Mouse (Mus musculus) brain, embryonic 14.5 days (tissue): ENCODE measurements around the gene Tmem135.

Experiments
- CTCF ChIP-seq: fragments of 200-500 bp; IDR thresholded peaks from 2 replicates; pipeline ENCODE4 v1.5.1; 2012; ENCODE audit warnings: inconsistent platforms, mild to moderate bottlenecking, moderate library complexity, borderline replicate concordance; ENCODE audit not compliant: insufficient read depth, insufficient read length; ENCODE audit errors: extremely low read depth
- POLR2A ChIP-seq: fragments of 200-500 bp; IDR thresholded peaks from 2 replicates; pipeline ENCODE4 v1.6.1; 2012; ENCODE audit warnings: mild to moderate bottlenecking, inconsistent platforms, borderline replicate concordance; ENCODE audit not compliant: poor library complexity, insufficient read depth, insufficient read length, severe bottlenecking; ENCODE audit errors: extremely low read depth

GRCm38 (mm10) chr7:89171790-89172467 lies 232.1 kb downstream of the Tmem135 start:
- TF ChIP-seq CTCF (no peak), POLR2A (no peak)
